Mouse (Mus musculus) cerebellum, postnatal 36 days (tissue): Measurements from ENCODE around the gene Filip1l.

Experiments used
- DNase-seq, 2 experiments: peaks; one replicate each; pipeline ENCODE4 v3.0.0; 2021 to 2022; ENCODE audit warnings: mixed read lengths in 2 of 2

Gene Filip1l

GRCm38 (mm10) chr16:57484043-57484795 lies 131.3 kb downstream of the Filip1l start:
- no peak for DNase-seq

- DNase-seq: no peak
Measured at GRCm38 (mm10) chr16:57485265-57485664, 132.4 kb downstream of the Filip1l start.

DNA sequence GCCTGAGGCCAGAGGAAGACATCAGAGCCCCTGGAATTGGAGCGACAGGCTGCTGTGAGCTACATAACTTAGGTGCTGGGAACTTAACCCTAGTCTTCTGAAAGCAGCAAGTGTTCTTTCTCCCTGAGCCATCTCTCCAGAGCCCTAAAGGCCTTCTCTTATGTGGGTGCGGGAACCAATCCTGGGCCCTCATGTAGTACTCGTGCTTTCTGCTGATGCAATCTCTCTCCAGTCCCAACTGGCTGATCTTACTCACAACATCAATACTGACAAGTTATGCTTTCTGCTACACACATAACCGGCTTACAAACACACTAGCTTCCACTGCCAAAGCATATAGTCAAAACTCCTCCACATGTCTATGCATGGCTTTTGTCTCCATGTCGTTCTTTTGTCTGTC lies 133.4 kb downstream of the Filip1l start:
- DNase-seq: no peak

- DNase-seq: no peak
Measured at GRCm38 (mm10) chr16:57488661-57489060, 135.8 kb downstream of the Filip1l start.

DNA sequence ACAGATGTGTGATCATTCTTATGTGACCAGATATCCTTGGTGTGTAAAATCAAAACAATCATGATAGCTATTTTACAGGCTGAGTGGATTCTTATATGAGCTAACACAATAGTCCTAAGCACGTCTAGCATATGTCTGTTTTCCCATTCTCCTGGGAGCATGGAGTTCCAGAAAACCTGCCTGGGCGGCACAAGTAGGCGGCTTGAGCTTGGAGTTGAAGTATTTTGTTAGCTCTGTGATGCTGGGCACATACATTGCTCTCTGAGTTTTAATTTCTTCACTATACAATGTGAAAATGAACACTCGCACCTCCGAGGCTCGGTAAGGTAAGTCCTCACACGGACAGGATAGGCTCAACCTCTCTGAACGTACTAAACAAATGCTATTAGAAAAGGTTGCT lies 137.8 kb downstream of the Filip1l start:
- no peak for DNase-seq

DNA sequence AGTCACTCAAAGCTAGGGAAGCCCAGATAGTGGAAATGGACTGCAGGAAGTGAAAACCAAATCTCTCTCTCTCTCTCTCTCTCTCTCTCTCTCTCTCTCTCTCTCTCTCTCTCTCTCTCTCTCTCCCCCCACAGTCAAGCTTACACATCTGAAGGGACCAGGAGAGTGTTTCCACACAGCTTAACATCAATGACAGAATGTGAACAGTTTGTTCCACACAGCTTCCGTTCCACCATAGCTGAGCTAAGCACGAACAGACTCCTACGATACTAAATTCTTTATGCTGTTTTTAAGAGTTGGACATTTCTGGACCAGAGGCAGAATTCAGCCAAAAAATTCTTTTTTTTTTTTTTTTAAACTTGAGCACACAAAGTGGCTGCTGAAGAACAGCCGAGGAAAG lies 139.0 kb downstream of the Filip1l start:
- no peak for DNase-seq

DNA sequence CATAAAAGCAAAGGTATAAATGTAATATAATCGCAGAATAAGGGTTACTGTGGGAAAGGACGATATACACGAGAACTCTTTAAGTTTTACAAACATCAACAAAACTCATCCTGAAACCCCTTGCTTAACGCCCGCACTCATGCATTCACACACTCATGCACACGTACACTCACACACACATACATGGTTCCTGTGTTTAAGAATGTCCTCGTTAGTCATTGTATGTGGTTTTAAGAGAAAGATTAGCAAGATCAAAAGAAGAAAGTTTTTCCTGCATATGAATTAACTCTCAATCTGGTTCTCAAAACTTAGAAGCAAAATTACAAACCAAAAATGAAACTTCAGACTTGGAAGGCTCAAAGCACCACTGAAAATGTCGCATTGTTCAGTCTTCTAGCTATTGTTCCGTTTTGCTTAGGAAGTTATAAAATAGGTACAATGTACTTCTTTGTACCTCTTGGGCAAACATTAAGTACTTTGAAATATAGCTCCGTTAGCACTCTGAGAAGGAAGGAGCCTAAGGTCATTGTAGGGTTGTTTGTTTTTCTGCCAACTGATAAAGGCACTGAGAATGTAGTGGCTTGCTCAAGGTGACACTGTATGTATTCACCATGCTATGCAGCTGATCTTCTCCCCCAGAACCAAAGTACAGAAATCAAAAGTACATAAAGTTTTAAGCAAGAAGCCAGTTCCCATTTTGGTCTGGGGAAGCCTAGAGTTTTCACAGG lies 142.7 kb downstream of the Filip1l start:
- DNase-seq: no peak

- no peak for DNase-seq
Measured at GRCm38 (mm10) chr16:57496437-57497173, 143.7 kb downstream of the Filip1l start.

DNA sequence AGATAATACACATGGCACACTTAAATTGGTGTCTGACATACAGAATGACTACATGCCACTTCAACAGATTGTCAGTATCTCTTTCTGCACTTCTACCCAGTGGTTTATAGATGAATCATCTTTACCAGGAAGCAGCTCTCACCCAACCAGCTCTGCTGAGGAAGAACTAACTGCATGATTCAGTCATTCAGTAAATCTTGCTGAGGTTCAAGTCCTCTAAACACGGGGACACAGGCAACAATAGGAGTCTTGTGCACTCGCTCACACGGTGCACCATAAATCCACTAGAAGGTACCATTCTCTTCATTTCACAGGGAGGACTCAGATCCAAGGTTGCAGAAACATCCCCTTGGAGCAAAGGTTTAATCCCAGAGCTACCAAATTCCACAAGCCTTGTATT lies 148.0 kb downstream of the Filip1l start:
- no peak for DNase-seq

GRCm38 (mm10) chr16:57502230-57502629 lies 149.3 kb downstream of the Filip1l start:
- no peak for DNase-seq

- DNase-seq: no peak
Measured at GRCm38 (mm10) chr16:57502761-57503160, 149.9 kb downstream of the Filip1l start.

DNA sequence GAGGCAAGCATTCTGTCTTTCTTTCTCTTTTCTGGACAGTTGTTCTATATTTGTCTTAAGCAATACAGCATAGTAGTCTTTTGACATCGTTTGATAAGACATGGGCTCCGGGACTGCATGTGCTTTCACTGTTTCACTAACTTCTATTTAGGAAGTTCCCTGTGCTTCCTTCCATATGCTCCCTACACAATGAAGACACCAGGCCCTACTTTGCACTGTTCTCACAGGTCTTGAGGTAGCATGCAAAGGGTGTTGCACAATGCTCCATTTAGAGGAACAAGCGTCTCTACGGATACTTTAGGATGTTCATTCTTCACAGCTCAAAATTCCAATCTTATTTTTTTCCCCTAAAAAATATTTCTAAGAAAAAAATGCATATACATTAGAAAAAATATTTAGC lies 151.8 kb downstream of the Filip1l start:
- no peak for DNase-seq

DNA sequence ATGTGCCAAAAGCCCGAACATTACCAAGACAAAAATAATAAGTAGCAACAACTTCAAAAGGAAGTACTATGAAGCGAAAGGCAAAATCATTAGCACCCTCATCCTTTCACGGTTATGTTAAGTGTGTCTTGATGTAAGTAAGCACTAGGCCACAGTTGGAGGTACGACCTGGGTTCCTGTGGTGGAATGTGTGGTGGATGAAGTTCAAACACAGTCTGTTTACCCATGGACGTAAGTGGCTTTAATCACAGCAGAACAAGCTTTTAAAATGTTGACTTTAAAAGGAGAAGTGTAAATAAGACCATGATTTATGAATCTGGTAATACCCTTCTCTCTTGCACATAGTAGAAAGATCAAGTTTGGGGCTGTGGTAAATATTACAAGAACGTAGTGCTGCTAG lies 153.2 kb downstream of the Filip1l start:
- DNase-seq: no peak

GRCm38 (mm10) chr16:57508351-57508750 lies 155.5 kb downstream of the Filip1l start:
- DNase-seq: no peak

DNA sequence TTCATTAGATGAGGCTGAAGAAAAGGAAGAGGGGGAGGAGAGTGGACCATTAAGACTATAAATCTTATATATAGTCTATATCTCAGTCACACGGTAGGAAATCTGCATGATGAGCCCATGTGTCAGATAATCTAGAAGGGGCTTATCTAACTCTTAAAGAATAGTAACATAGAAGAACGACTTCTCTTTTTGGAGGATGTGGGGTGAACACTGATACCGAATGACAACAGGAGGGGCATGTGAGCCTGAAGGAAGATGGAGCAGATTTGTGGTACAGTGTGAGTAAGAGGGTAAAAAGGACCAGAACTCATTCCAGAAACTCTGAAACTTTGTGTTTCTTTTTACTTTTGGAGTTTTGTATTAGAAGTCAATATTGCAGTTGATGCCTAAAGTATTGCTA lies 156.2 kb downstream of the Filip1l start:
- DNase-seq: no peak

- DNase-seq: no peak
Measured at GRCm38 (mm10) chr16:57513562-57513961, 160.7 kb downstream of the Filip1l start.

- DNase-seq: no peak
Measured at GRCm38 (mm10) chr16:57514371-57514770, 161.5 kb downstream of the Filip1l start.

DNA sequence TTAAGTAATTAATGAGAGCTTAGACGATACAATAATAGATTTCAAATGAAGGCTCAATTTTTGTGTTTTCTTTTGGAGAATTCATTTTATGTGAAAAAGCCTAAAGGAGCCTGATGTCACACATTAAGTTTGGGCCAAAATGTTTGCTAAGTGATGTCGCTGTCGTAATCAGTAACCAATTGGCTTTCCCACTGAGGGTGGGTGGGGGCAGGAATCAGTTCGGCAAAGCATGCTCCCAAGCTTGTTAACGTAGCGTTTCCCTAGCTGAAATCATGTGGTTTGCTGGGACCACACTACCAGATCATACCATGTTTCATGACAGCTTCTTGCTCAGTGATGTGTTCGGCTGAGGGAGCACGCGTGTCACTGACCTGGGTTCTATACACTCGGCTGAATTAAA lies 162.7 kb downstream of the Filip1l start:
- no peak for DNase-seq

- DNase-seq: no peak
Measured at GRCm38 (mm10) chr16:57525046-57525445, 172.2 kb downstream of the Filip1l start.

DNA sequence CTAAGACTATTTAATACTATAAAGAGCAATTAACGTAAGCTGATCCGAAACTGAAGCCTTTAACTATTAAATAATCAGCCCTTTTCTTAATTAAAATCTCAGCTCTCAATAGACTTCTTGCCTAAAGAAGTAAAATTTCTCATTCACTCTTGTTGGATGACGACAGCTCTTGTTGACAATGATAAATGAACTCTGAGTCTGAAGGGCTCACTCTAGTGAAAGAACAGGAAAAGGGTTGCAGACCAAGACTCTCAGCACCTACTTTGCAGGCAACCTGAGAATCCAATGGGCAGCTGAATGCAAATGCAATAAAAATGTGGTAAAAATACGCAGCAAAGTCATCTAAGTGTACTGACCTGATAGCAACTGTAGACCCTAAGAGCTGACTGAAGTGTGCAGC lies 172.6 kb downstream of the Filip1l start:
- DNase-seq: no peak

DNA sequence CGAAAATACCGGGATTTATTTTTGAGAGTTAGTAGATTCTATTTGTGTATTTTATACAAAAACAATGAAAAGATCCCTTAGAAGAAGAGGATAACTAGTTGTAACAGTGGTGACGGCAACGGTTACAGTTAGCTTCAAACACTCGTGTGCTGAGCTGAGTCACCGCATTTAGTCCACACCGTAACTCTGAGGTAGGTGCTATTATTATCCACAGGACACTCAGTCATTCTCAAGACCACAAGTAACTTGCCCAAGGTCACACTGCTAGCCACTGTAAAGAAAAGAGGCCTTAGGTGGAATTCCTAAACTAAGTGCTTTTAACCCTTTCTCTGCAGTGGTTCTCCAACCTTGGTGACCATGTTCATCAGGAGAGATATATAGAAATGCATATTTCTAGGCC lies 174.0 kb downstream of the Filip1l start:
- DNase-seq: no peak

DNA sequence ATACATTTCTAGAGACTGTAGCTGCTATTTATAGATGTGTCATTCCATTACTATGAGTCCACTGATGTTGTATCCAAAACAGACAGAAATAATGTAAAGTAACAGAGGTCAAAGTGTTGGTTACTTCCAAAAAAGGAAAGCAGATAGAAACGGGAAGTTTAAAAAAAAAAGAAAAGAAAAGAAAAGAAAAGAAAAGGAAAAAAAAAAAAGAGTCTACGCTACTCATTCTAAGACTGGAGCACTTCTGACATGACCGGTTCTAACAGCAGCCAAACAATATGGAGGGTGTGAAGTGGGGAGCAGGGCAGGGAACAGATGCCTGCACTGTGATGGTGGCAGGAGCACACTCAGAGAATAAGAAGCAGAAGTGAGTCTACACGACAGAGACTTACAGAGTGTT lies 175.6 kb downstream of the Filip1l start:
- no peak for DNase-seq

DNA sequence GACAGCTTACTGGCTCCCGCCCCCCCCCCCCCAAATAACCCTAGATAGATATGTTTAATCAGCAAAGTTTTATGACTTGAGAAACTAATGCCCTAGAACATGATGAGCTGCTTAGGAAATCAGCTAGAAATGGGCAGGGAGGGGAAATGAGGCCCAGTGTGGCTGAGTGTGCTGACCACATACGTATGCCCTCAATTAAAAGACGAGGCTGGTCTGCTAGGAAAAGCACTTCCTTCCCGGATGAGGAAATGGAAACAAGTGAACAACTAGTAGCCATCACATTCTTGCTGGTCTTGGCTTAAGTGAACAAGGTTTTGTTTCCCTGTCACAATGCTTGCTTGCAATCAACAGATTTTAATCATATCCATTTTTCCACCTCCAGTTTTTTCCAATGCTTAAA lies 177.7 kb downstream of the Filip1l start:
- DNase-seq: no peak

- DNase-seq: no peak
Measured at GRCm38 (mm10) chr16:57532081-57532493, 179.2 kb downstream of the Filip1l start.
